Mouse (Mus musculus): ENCODE results near the gene Elf2.
"Not testable (repeated sequence)": the region's sequence is repeated elsewhere in the genome, so short reads cannot be mapped to it uniquely, and the experiment has no call there.

Gene Elf2

GRCm38 (mm10) chr3:51327817-51328216, 12.6 kb downstream of the Elf2 start:
- DNase-seq = no peak

- no peak for DNase-seq
Observed at GRCm38 (mm10) chr3:51327429-51327797, 13.1 kb downstream of the Elf2 start.

- DNase-seq = no peak
Observed at GRCm38 (mm10) chr3:51326664-51327428, 13.6 kb downstream of the Elf2 start.

GRCm38 (mm10) chr3:51325475-51325874, 15.0 kb downstream of the Elf2 start:
- DNase-seq = no peak

- DNase-seq = no peak
Observed at GRCm38 (mm10) chr3:51323006-51323405, 17.5 kb downstream of the Elf2 start.

- no peak for DNase-seq
Observed at GRCm38 (mm10) chr3:51322326-51322725, 18.1 kb downstream of the Elf2 start.

- DNase-seq = no peak
Observed at GRCm38 (mm10) chr3:51321141-51321540, 19.3 kb downstream of the Elf2 start.

- not testable (repeated sequence) for DNase-seq
Observed at GRCm38 (mm10) chr3:51318053-51318452, 22.4 kb downstream of the Elf2 start.

- DNase-seq = no peak
Observed at GRCm38 (mm10) chr3:51316876-51317275, 23.6 kb downstream of the Elf2 start.

- DNase-seq = no peak
Observed at GRCm38 (mm10) chr3:51311638-51312037, 28.8 kb downstream of the Elf2 start.

GRCm38 (mm10) chr3:51310098-51310497, 30.4 kb downstream of the Elf2 start:
- no peak for DNase-seq

GRCm38 (mm10) chr3:51306621-51307020, 33.8 kb downstream of the Elf2 start:
- no peak for DNase-seq

- no peak for DNase-seq
Observed at GRCm38 (mm10) chr3:51305961-51306360, 34.5 kb downstream of the Elf2 start.

GRCm38 (mm10) chr3:51302971-51303476, 37.4 kb downstream of the Elf2 start:
- DNase-seq = no peak

- DNase-seq = no peak
Observed at GRCm38 (mm10) chr3:51301583-51301982, 38.9 kb downstream of the Elf2 start.

- DNase-seq = no peak
Observed at GRCm38 (mm10) chr3:51296790-51297189, 43.7 kb downstream of the Elf2 start.

GRCm38 (mm10) chr3:51295225-51295624, 45.2 kb downstream of the Elf2 start:
- DNase-seq = no peak

GRCm38 (mm10) chr3:51294251-51294650, 46.2 kb downstream of the Elf2 start:
- DNase-seq = no peak

- DNase-seq = peak; percentile 58 to 81
Observed at GRCm38 (mm10) chr3:51288880-51289821, 51.3 kb downstream of the Elf2 start.

GRCm38 (mm10) chr3:51284375-51284774, 56.1 kb downstream of the Elf2 start:
- DNase-seq = no peak

- DNase-seq = no peak
Observed at GRCm38 (mm10) chr3:51281727-51282126, 58.7 kb downstream of the Elf2 start.

- DNase-seq = no peak
Observed at GRCm38 (mm10) chr3:51278433-51278832, 62.0 kb downstream of the Elf2 start.
